Mouse (Mus musculus) liver, postnatal 0 days (tissue): Measurements from ENCODE around the gene Nkd2. TPM values are rescaled to one million over a fixed set of nuclear protein-coding genes. Genes with fewer than 3 reads are reported as not detected.
A peak's percentile ranks its signal among the peaks of the same experiment; 100 is the strongest.

Source experiments
- ATAC-seq: fragments of 200-750 bp; cut with Nextera tagmentation; 2 replicates; pipeline ENCODE4 v1.8.0; 2017; ENCODE audit warnings: mild to moderate bottlenecking, moderate library complexity
- DNase-seq: peaks from one replicate; pipeline ENCODE4 v3.0.0-alpha.2; 2016
- H3K27ac ChIP-seq: fragments of 300-500 bp; sonication (generic); 2 replicates; pipeline ENCODE4 v1.5.1; 2014; ENCODE audit warnings: antibody characterized with exemption, moderate library complexity, mild to moderate bottlenecking, low read depth
- H3K27me3 ChIP-seq: fragments of 300-500 bp; sonication (generic); 2 replicates; pipeline ENCODE4 v1.6.1; 2014; ENCODE audit warnings: low read length, control low read depth, mixed read lengths; ENCODE audit not compliant: insufficient read depth
- H3K36me3 ChIP-seq: fragments of 300-500 bp; sonication (generic); replicated peaks from 2 replicates; pipeline ENCODE4 v1.6.1; 2014; ENCODE audit warnings: mild to moderate bottlenecking, control low read depth, low read length, moderate library complexity, mixed read lengths; ENCODE audit not compliant: insufficient read depth
- H3K4me1 ChIP-seq: fragments of 300-500 bp; sonication (generic); 2 replicates; pipeline ENCODE4 v1.6.1; 2014; ENCODE audit warnings: antibody characterized with exemption, mild to moderate bottlenecking, control low read depth; ENCODE audit not compliant: insufficient read depth
- H3K4me2 ChIP-seq: fragments of 300-500 bp; sonication (generic); 2 replicates; pipeline ENCODE4 v1.6.1; 2014; ENCODE audit warnings: low read depth, mild to moderate bottlenecking, low read length, moderate library complexity, mixed read lengths
- H3K4me3 ChIP-seq: fragments of 300-500 bp; sonication (generic); 2 replicates; pipeline ENCODE4 v1.5.1; 2014; ENCODE audit warnings: low read depth, low read length
- H3K9ac ChIP-seq: fragments of 300-500 bp; sonication (generic); replicated peaks from 2 replicates; pipeline ENCODE4 v1.6.1; 2014; ENCODE audit warnings: mild to moderate bottlenecking, moderate library complexity
- H3K9me3 ChIP-seq: fragments of 300-500 bp; sonication (generic); 2 replicates; pipeline ENCODE4 v1.6.1; 2016; ENCODE audit warnings: mild to moderate bottlenecking, control low read depth, low read length, mixed read lengths
- CTCF ChIP-seq: sonication (generic); IDR thresholded peaks from 2 replicates; pipeline ENCODE4 v1.5.1; 2016; ENCODE audit warnings: antibody characterized with exemption, low read depth
- EP300 ChIP-seq: IDR thresholded peaks from 2 replicates; pipeline ENCODE4 v1.6.1; 2016; ENCODE audit warnings: antibody characterized with exemption, low read depth, mild to moderate bottlenecking
- WGBS: fragments of 180-500 bp; shearing (Covaris S2); extraction: QIAGEN DNeasy Blood & Tissue Kit; methylation state at CpG from one replicate; pipeline ENCODE4 v1.1.7; 2014; ENCODE audit not compliant: insufficient replicate concordance; 5-methylcytosine and 5-hydroxymethylcytosine counted together
- polyA plus RNA-seq: library from polyadenylated mRNA; unstranded; fragments of >200 nt; fragmentation: Nextera tagmentation; extraction: Ambion mirVana; gene quantifications from 2 replicates; pipeline ENCODE4 v1.2.1, GENCODE M21; 2015

The Nkd2 gene
- polyA plus RNA-seq, 1 experiment from 2014 or later = 0.13 TPM

GRCm38 (mm10) chr13:73823711-73824110, 23.7 kb downstream of the Nkd2 start:
- no peak overlapping the region for H3K9ac ChIP-seq
- no peaks in the 10 kb centered on the region for H3K36me3 ChIP-seq
- TF ChIP-seq EP300 = no peak
- no peak for TF ChIP-seq CTCF
- H3K4me2 ChIP-seq = no peak overlapping the region
- H3K4me3 ChIP-seq = no peak overlapping the region
- DNase-seq (no peak), ATAC-seq (no peak)
- H3K27ac ChIP-seq = no peak overlapping the region
- 51% methylated on average over 6 of the region's 6 CpGs for WGBS
- H3K4me1 ChIP-seq = 0 out of 2 replicates have a peak, but pooled peaks cover 2% of the 10 kb centered on the region
- H3K9me3 ChIP-seq = no peaks in the 10 kb centered on the region
- no peaks in the 10 kb centered on the region for H3K27me3 ChIP-seq

- Histone ChIP-seq H3K9ac (no peak overlapping the region), H3K9me3 (no peaks in the 10 kb centered on the region), H3K27ac (no peak overlapping the region), H3K36me3 (no peaks in the 10 kb centered on the region), H3K4me1 (0 out of 2 replicates have a peak, but pooled peaks cover 2% of the 10 kb centered on the region), H3K27me3 (no peaks in the 10 kb centered on the region), H3K4me2 (no peak overlapping the region), H3K4me3 (no peak overlapping the region)
- 49% methylated on average over 4 of the region's 4 CpGs for WGBS
- peak; percentile 59; the same call in 1 of the 2 replicates for ATAC-seq
- TF ChIP-seq EP300 (no peak), CTCF (peak; percentile 90)
- peak; percentile 72 for DNase-seq
Observed at GRCm38 (mm10) chr13:73822187-73822800, 25.1 kb downstream of the Nkd2 start.

GRCm38 (mm10) chr13:73821251-73821650, 26.2 kb downstream of the Nkd2 start:
- DNase-seq = no peak
- H3K4me3 ChIP-seq = no peak overlapping the region
- H3K9ac ChIP-seq = no peak overlapping the region
- H3K4me2 ChIP-seq = no peak overlapping the region
- no peak for ATAC-seq
- no peaks in the 10 kb centered on the region for H3K27me3 ChIP-seq
- H3K36me3 ChIP-seq = no peaks in the 10 kb centered on the region
- no peaks in the 10 kb centered on the region for H3K9me3 ChIP-seq
- no peak overlapping the region for H3K27ac ChIP-seq
- WGBS = 77% methylated on average over 7 of the region's 7 CpGs
- no peak for TF ChIP-seq CTCF
- TF ChIP-seq EP300 = no peak
- H3K4me1 ChIP-seq = 0 out of 2 replicates have a peak, but pooled peaks cover 2% of the 10 kb centered on the region

GRCm38 (mm10) chr13:73818921-73819320, 28.5 kb downstream of the Nkd2 start:
- 62% methylated on average over 3 of the region's 3 CpGs for WGBS
- no peaks in the 10 kb centered on the region for H3K27me3 ChIP-seq
- no peak overlapping the region for H3K9ac ChIP-seq
- TF ChIP-seq EP300 = no peak
- DNase-seq (no peak), ATAC-seq (no peak)
- no peak overlapping the region for H3K27ac ChIP-seq
- 0 out of 2 replicates have a peak, but pooled peaks cover 2% of the 10 kb centered on the region for H3K4me1 ChIP-seq
- H3K9me3 ChIP-seq = no peaks in the 10 kb centered on the region
- no peak overlapping the region for H3K4me3 ChIP-seq
- H3K4me2 ChIP-seq = no peak overlapping the region
- H3K36me3 ChIP-seq = peaks cover 6% of the 10 kb centered on the region; the same call in 1 of the 2 replicates

GRCm38 (mm10) chr13:73816338-73816737, 31.1 kb downstream of the Nkd2 start:
- 68% methylated on average over 6 of the region's 6 CpGs for WGBS

GRCm38 (mm10) chr13:73814181-73814580, 33.2 kb downstream of the Nkd2 start:
- H3K4me1 ChIP-seq = no peaks in the 10 kb centered on the region
- H3K4me3 ChIP-seq = no peak overlapping the region
- no peak overlapping the region for H3K9ac ChIP-seq
- H3K27ac ChIP-seq = no peak overlapping the region
- 86% methylated on average over 7 of the region's 7 CpGs for WGBS
- H3K36me3 ChIP-seq = peaks cover 18% of the 10 kb centered on the region
- no peaks in the 10 kb centered on the region for H3K27me3 ChIP-seq
- no peak overlapping the region for H3K4me2 ChIP-seq
- ATAC-seq (no peak), DNase-seq (no peak)
- no peaks in the 10 kb centered on the region for H3K9me3 ChIP-seq
- TF ChIP-seq EP300 = no peak
- no peak for TF ChIP-seq CTCF

More at GRCm38 (mm10) chr13:73816338-73816737, 31.1 kb downstream of the Nkd2 start:
- H3K27ac ChIP-seq = no peak overlapping the region
- H3K4me1 ChIP-seq = no peaks in the 10 kb centered on the region
- peaks cover 17% of the 10 kb centered on the region for H3K36me3 ChIP-seq
- no peak overlapping the region for H3K4me2 ChIP-seq
- no peak for TF ChIP-seq CTCF
- no peak for TF ChIP-seq EP300
- ATAC-seq = no peak
- DNase-seq = no peak
- no peak overlapping the region for H3K9ac ChIP-seq
- H3K4me3 ChIP-seq = no peak overlapping the region
- H3K9me3 ChIP-seq = no peaks in the 10 kb centered on the region
- no peaks in the 10 kb centered on the region for H3K27me3 ChIP-seq
